Mouse (Mus musculus): ENCODE measurements around the gene Srek1.

GRCm38 (mm10) chr13:103711406-103712025 is 62.9 kb downstream of the Srek1 start:
- TF ChIP-seq CTCF (IDR thresholded peaks at IDR 0.05; ENCODE audit: borderline replicate concordance, control insufficient read depth, extremely low read depth, insufficient read depth, low read length, poor library complexity) = no peak
- TF ChIP-seq POLR2A (IDR thresholded peaks at IDR 0.05; ENCODE audit: control insufficient read depth, extremely low read depth, insufficient read depth, low read length, poor library complexity) = no peak

All from thymus, adult 2 months (tissue).